Mouse (Mus musculus) brown adipose tissue, adult 24 weeks (tissue): ENCODE measurements around the gene Anp32e. TPM values are rescaled to one million over a fixed set of nuclear protein-coding genes. Genes with fewer than 3 reads are reported as not detected.
"Not testable (repeated sequence)": the region's sequence is repeated elsewhere in the genome, so short reads cannot be mapped to it uniquely, and the experiment has no call there.

Experiments used
- H3K27ac ChIP-seq: fragments of 200-500 bp; replicated peaks from 2 replicates; pipeline ENCODE4 v1.5.1; 2012; ENCODE audit warnings: low read depth, mild to moderate bottlenecking, low read length
- H3K4me1 ChIP-seq: fragments of 200-500 bp; 2 replicates; pipeline ENCODE4 v1.6.1; 2012; ENCODE audit warnings: low read length, mixed read lengths; ENCODE audit not compliant: control insufficient read depth, insufficient read depth, insufficient read length
- H3K4me3 ChIP-seq: fragments of 200-500 bp; 2 replicates; pipeline ENCODE4 v1.5.1; 2012; ENCODE audit warnings: low read depth, mild to moderate bottlenecking, low read length, moderate library complexity; ENCODE audit not compliant: insufficient read depth
- polyA plus RNA-seq: library from polyadenylated mRNA; stranded (reverse); fragments of >200 nt; gene quantifications from 2 replicates; pipeline ENCODE4 v1.2.4, GENCODE M21; 2012; ENCODE audit not compliant: missing spikeins, insufficient read depth, insufficient read length

The Anp32e gene
- polyA plus RNA-seq, 1 experiment, result 78.5 TPM

DNA sequence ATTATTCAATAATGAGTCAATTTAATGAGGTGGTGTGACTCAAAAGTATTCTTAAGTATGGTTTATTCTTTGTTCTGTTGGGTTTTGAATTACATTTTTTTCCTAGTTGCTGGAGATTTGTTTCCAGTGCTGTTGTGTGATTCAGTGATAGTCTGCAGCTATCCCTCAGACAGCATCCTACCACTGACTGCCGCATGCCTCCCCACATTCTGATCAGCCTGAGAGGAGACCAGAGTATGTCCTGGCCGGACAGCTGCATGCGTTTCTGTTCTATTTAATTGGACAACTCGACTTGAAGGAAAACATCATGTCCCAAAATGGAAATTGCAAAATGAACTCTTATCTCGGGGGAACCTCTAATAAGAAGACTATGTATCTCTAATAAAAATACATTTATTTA is 19.3 kb downstream of the Anp32e start:
- H3K4me3 ChIP-seq, result no peak overlapping the region
- H3K27ac ChIP-seq, result no peak overlapping the region
- no peaks in the 10 kb centered on the region for H3K4me1 ChIP-seq

DNA sequence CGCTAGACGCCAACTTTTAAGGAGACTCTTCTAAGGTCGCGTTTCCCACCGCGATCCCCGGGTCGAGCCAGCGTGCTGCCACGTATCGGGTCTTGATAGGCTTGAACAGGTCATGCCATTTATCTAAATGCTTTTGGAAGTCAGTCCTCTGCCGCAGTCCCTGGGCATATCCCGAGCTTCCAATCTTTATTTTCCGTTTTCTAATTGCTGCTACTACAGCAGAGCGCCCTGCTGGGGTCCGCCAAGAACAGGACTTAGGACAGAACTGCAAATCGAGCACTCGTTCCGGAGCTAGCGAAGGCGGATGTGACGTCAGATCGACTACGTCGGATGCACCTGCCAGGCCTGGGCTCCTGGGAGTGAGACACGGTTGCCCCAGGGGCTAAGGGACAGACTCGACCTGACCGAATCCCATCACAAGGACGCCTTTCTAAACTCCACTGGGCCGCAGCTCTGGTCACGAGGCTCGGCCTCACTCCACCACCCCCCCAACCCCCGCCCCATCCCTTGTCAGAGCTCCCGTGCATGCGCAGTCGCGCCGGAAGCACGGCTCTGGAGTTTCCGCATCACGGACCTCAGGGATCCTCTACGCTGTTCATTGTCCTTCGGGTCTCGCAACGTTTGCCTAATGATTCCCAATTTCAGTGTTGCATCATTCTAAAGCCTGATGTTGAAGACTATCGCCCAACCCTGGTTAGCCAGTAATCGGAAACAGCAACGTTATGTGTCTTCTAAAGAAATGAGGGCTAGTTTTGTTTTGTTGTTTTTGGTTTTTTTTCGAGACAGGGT is 21.9 kb downstream of the Anp32e start:
- Histone ChIP-seq H3K4me1 (no peaks in the 10 kb centered on the region), H3K4me3 (peak overlapping the region; percentile 80), H3K27ac (peak overlapping the region; percentile 94)

GRCm38 (mm10) chr3:95951566-95951965 is 22.5 kb downstream of the Anp32e start:
- H3K27ac ChIP-seq, result peak overlapping the region; percentile 94
- not testable (repeated sequence) for H3K4me1 ChIP-seq
- peak overlapping the region; percentile 80 for H3K4me3 ChIP-seq

DNA sequence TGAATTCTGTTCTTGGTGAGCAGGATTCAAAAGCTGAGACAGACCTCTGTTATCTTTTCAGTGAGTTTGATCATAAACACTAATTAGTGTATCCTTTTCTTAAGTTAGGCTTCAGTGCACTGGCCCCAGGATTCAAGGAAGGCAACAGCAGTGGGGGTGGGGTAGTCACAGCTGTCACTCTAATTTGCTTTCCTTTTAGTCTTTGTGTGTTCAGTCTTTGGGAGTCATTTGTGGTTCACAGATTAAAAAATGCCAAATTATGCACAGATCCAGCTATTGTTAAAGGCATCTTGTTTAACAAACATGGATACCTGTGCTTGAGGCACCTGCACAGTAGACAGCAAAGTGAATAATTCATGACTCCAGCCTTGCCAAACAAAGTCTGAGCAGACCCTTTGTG is 24.0 kb downstream of the Anp32e start:
- H3K4me3 ChIP-seq, result no peak overlapping the region
- H3K27ac ChIP-seq, result 0 out of 2 replicates have a peak overlapping the region, but pooled peaks have one; percentile 41
- H3K4me1 ChIP-seq, result no peaks in the 10 kb centered on the region

DNA sequence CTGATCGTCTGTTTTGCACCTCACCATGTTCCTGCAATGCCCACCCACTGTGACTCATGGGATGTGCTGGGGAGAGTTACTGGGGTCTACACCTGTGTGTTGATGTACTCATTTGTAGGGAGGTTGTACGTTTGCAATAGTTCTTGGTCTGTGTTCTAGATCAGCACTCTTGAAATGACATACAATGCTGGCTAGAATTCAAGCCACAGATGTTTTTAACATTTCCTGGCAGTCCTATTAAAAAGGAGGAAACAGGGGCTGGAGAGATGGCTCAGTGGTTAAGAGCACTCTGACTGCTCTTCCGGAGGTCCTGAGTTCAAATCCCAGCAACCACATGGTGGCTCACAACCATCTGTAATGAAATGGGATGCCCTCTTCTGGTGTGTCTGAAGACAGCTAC is 24.5 kb downstream of the Anp32e start:
- no peak overlapping the region for H3K4me3 ChIP-seq
- H3K4me1 ChIP-seq, result no peaks in the 10 kb centered on the region
- H3K27ac ChIP-seq, result 0 out of 2 replicates have a peak overlapping the region, but pooled peaks have one; percentile 41

DNA sequence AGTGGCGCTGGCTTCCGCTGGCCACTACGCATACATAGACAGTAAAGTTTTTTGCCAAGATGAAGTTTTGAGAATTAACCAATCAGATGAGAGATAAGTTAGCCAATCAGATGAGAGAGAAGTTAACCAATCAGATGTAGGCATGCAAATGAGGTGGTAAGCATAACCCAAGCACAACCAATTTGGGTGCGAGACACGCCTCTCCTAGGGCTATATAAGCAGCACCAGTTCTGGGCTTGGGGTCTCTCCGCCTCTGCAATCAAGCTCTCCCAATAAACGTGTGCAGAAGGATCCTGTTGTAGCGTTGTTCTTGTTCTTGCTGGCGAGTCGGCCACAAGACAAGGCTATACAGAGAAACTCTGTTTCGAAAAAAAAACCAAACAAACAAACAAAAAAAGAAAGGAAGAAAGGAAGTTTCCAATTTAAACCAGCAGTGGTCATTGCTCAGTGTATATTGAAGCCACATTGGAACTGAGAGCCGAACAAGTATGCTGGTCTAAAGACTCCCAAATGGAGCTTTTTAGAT is 25.7 kb downstream of the Anp32e start:
- H3K4me3 ChIP-seq, H3K4me1 ChIP-seq, H3K27ac ChIP-seq: not testable (repeated sequence)

- Histone ChIP-seq H3K4me1 (no peaks in the 10 kb centered on the region), H3K27ac (no peak overlapping the region), H3K4me3 (no peak overlapping the region)
Observed at GRCm38 (mm10) chr3:95955318-95955717, 26.3 kb downstream of the Anp32e start.

GRCm38 (mm10) chr3:95957359-95958148 is 28.5 kb downstream of the Anp32e start:
- H3K4me1 ChIP-seq, result no peaks in the 10 kb centered on the region
- H3K4me3 ChIP-seq, result no peak overlapping the region
- no peak overlapping the region for H3K27ac ChIP-seq

DNA sequence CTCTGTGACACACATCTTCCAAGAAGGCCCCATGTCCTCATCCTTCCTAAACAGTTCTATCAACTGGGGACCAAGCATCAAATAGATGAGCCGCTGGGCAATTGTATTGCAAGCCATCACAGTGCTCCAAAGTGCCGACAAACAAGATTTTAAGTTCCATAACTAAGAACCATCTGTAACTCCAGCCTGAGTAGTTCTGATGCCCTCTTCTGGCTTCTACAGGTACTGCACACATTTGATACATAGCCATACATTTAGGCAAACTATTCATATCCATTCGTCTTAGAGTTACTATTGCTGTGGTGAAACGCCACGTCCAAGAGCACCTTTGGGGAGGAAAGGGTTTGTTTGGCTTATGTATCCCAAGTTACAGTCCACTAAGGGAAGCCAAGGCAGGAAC is 30.0 kb downstream of the Anp32e start:
- no peaks in the 10 kb centered on the region for H3K4me1 ChIP-seq
- H3K4me3 ChIP-seq, result no peak overlapping the region
- no peak overlapping the region for H3K27ac ChIP-seq

DNA sequence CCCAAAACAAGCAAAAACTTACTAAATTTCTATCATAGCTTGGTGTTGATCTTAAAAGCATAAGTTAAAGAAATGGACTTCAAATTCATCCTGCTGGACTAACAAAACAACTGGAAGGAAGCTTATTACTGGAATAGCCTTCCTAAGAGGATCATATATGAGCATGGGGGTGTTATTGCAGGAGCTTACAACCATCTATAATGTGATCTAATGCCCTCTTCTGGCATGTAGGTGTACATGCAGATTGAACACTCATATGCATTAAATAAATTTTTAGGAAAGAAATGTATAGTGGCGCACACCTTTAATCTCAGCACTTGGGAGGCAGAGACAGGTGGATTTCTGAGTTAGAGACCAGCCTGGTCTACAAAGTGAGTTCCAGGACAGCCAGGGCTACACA is 30.8 kb downstream of the Anp32e start:
- H3K4me3 ChIP-seq, result no peak overlapping the region
- no peak overlapping the region for H3K27ac ChIP-seq
- H3K4me1 ChIP-seq, result no peaks in the 10 kb centered on the region

DNA sequence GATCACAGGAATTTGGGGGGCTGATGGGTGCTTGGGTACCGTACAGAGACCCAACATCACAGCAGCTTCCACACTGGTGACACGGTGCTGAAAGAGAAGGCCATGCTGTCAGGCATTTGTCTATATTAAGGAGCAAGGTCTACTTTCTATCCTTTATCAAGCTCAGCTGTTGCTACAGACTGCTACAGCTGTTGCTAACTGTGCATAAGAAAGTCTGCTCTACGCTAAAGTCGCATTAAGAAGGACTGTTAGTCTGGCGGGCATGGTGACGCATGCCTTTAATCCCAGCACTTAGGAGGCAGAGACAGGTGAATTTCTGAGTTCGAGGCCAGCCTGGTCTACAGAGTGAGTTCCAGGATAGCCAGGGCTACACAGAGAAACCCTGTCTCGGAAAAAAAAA is 33.1 kb downstream of the Anp32e start:
- not testable (repeated sequence) for H3K27ac ChIP-seq, H3K4me3 ChIP-seq, H3K4me1 ChIP-seq

DNA sequence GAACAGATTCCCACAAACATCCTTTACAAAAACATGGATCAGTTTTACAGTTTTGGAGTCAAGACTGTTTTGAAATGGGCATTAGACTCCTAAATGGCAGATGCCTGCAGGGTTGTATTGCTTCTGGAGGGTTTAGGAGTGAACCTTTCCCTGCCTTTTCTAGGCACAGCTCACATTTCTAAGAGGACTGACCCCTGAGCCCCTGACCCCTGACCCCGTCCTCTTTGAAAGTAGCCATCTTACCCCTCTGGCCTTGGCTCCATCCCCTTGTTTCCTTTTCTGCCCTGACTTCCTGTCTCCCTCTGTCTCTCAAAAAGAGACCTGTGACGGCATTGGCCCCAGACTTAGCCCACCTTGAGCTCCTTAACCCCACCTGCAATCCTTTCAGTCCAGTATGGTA is 34.2 kb downstream of the Anp32e start:
- Histone ChIP-seq H3K4me3 (no peak overlapping the region), H3K27ac (no peak overlapping the region), H3K4me1 (no peaks in the 10 kb centered on the region)

DNA sequence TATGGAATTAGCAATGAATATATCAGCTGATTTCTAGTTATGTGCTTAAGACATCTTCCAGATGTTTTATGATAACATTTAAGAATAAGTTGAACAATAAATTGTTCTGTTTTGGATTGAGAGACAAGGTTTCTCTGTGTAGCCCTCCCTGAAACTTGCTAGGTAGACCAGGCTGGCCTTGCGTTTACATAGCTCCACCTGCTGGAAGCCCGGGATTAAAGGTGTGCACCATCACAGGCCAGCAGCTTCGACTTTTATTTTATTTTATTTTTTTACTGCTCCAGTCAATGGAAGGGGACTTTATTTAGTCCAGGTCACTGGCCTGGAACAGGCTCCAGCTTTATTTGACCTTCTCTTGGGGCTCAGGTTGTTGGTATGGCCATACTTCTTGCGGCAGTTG is 34.6 kb downstream of the Anp32e start:
- Histone ChIP-seq H3K27ac (no peak overlapping the region), H3K4me1 (no peaks in the 10 kb centered on the region), H3K4me3 (no peak overlapping the region)

DNA sequence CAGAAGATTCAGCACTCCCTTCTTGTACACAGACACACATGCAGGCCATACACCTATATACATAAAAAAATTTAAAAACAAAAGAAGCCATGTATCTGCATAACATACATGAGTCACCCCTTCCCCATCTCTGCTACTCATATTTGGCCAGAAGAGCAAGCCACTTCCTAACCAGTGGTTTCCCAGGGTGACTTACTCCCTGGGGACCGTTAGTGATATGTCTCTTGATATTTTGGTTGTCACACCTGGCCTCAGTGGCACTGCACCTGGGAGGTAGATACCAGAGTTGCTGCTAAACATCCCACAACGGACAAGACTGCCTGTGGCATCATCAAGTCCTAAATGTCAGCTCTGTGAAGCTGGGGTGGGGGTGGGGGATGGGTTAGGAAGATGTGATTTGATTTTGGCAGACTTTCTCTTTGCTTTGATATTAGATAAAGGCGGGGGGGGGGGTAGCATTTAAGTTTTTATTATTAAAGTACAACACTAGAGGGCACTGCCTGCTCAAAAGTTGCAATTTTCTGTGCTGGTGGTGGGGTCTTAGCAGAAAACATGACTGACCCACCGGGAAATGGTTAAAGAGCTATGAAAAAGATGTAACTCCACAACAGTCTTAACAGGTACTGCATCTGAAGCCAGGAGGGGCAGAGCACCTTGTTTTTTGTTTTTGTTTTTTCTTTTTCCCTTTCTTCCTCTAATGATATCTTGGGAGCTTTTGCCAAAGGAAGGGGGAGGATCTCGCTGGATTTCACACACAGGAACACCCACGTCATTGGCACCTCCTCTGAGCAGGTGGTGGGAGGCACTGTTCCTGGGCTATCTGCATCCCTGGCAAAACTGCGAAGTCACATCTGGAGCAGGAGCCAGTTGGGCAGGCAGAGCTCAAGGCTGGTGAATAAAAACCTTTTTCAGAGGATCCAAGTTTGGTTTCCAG is 36.7 kb downstream of the Anp32e start:
- H3K27ac ChIP-seq, result no peak overlapping the region
- no peaks in the 10 kb centered on the region for H3K4me1 ChIP-seq
- H3K4me3 ChIP-seq, result no peak overlapping the region

- Histone ChIP-seq H3K4me1 (no peaks in the 10 kb centered on the region), H3K4me3 (no peak overlapping the region), H3K27ac (no peak overlapping the region)
Observed at GRCm38 (mm10) chr3:95969277-95969676, 40.2 kb downstream of the Anp32e start.
